Mouse (Mus musculus) midbrain, embryonic 10.5 days (tissue): ENCODE data around the gene Cnksr2. TPM values are rescaled to one million over a fixed set of nuclear protein-coding genes. Genes with fewer than 3 reads are reported as not detected.

Experiments used
- DNase-seq: peaks from one replicate; pipeline ENCODE4 v3.0.0-alpha.2; 2017; ENCODE audit warnings: low spot score
- H3K27ac ChIP-seq: fragments of 300-500 bp; sonication (generic); replicated peaks from 2 replicates; pipeline ENCODE4 v1.5.1; 2016; ENCODE audit warnings: mild to moderate bottlenecking
- H3K27me3 ChIP-seq: fragments of 300-500 bp; sonication (generic); 2 replicates; pipeline ENCODE4 v1.6.1; 2016; ENCODE audit warnings: low read depth, mild to moderate bottlenecking; ENCODE audit not compliant: poor library complexity, severe bottlenecking
- H3K36me3 ChIP-seq: fragments of 300-500 bp; sonication (generic); 2 replicates; pipeline ENCODE4 v1.6.1; 2016; ENCODE audit warnings: mild to moderate bottlenecking, moderate library complexity
- H3K4me1 ChIP-seq: fragments of 300-500 bp; sonication (generic); 2 replicates; pipeline ENCODE4 v1.6.1; 2016
- H3K4me3 ChIP-seq: fragments of 300-500 bp; sonication (generic); 2 replicates; pipeline ENCODE4 v1.5.1; 2016; ENCODE audit warnings: mild to moderate bottlenecking, moderate library complexity
- H3K9me3 ChIP-seq: fragments of 300-500 bp; sonication (generic); replicated peaks from 2 replicates; pipeline ENCODE4 v1.6.1; 2016; ENCODE audit warnings: mild to moderate bottlenecking
- WGBS: fragments of 180-500 bp; shearing (Covaris S2); methylation state at CpG from one replicate; pipeline ENCODE4 v1.1.7; 2016; 5-methylcytosine and 5-hydroxymethylcytosine counted together
- polyA plus RNA-seq: library from polyadenylated mRNA; unstranded; fragments of >200 nt; fragmentation: Nextera tagmentation; extraction: Ambion mirVana; gene quantifications from 2 replicates; pipeline ENCODE4 v1.2.1, GENCODE M21; 2016

Gene Cnksr2
- polyA plus RNA-seq, 1 experiment from 2014 or later, result 3.4 TPM

GRCm38 (mm10) chrX:157817571-157818206 is 225.4 kb downstream of the Cnksr2 start:
- Histone ChIP-seq H3K36me3 (no peaks in the 10 kb centered on the region), H3K9me3 (no peaks in the 10 kb centered on the region), H3K4me1 (peaks cover 18% of the 10 kb centered on the region), H3K27ac (peak overlapping the region; percentile 67), H3K4me3 (peak overlapping the region; percentile 50), H3K27me3 (peaks cover 72% of the 10 kb centered on the region)
- DNase-seq, result peak; percentile 61
- WGBS, result 17% methylated on average over 31 of the region's 31 CpGs

- no peak for DNase-seq
- 60% methylated on average over 1 of the region's 1 CpGs for WGBS
- H3K4me3 ChIP-seq, result no peak overlapping the region
- no peaks in the 10 kb centered on the region for H3K4me1 ChIP-seq
- H3K27ac ChIP-seq, result no peak overlapping the region
- no peaks in the 10 kb centered on the region for H3K9me3 ChIP-seq
- no peaks in the 10 kb centered on the region for H3K36me3 ChIP-seq
- H3K27me3 ChIP-seq, result peaks cover 17% of the 10 kb centered on the region
Measured at GRCm38 (mm10) chrX:157809721-157810120, 233.4 kb downstream of the Cnksr2 start.

GRCm38 (mm10) chrX:157801669-157802068 is 241.4 kb downstream of the Cnksr2 start:
- Histone ChIP-seq H3K4me1 (no peaks in the 10 kb centered on the region), H3K27ac (no peak overlapping the region), H3K36me3 (no peaks in the 10 kb centered on the region), H3K27me3 (peaks cover 4% of the 10 kb centered on the region; the same call in 1 of the 2 replicates), H3K4me3 (no peak overlapping the region), H3K9me3 (no peaks in the 10 kb centered on the region)
- DNase-seq, result no peak
- 93% methylated on average over 2 of the region's 2 CpGs for WGBS

Other genes starting within 250 kb of the Cnksr2 start
- 1.6 TPM in 2 replicates for gene Klhl34, start 224.9 kb downstream of the Cnksr2 start, polyA plus RNA-seq